Mouse (Mus musculus) activated CD4-positive, CD25-positive, alpha-beta regulatory T cell, adult 4 months (primary cell): ENCODE measurements around the gene Dmxl2. TPM values are rescaled to one million over a fixed set of nuclear protein-coding genes. Genes with fewer than 3 reads are reported as not detected.

Source experiments
- ATAC-seq: one replicate; pipeline ENCODE4 v1.8.0; 2017
- polyA plus RNA-seq, 2 experiments: library from polyadenylated mRNA; unstranded; fragments of 100-300 nt; shearing (Covaris generic); gene quantifications; one replicate each; pipeline ENCODE4 v1.2.1; 2017

Gene Dmxl2
- under 1 TPM in 1 of 2 experiments, not detected in 1; 0.83 TPM for polyA plus RNA-seq

GRCm38 (mm10) chr9:54501453-54502110, at the start of gene Dmxl2:
Gene Dmxl2, minus strand, starts transcription at chr9:54501626.
- ATAC-seq = no peak

DNA sequence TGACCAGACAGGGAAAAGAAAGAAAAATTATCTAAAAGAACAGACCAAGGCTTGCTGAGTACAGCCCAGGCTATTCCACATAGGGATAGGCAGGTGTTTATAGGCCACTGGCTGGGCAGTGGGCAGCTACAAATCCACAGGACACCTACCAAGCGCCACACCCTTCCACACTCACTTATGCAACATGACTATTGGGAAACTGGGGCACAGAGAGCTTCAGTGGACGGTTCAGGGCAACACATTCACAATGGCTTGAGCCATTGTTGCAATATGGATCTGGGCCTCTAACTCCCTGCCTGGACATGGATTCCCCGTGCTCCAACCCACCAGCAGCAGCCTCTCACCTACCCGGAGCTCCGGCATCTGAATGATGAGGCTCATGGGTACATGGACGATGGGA, 48.0 kb upstream of the Dmxl2 start:
- ATAC-seq = no peak

DNA sequence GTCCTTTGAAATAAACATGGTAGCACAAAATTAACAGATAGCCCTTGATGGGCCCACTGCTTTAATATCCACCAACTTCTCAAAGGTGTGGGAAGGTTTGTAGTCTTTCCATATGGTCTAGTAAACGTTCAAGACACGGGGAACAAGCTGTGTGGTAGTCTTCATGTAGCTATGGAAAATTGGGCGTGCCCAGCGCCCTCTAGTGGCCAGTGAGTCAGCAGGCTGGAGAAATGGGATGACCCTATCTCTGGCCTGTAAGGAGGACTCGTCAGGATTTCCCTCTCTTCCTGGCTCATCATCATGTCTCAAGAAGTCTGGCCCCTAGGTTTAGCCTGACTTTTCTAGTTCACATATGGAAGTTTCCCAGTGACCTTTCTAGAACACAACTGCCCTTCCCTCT, 46.1 kb upstream of the Dmxl2 start:
- ATAC-seq = no peak

DNA sequence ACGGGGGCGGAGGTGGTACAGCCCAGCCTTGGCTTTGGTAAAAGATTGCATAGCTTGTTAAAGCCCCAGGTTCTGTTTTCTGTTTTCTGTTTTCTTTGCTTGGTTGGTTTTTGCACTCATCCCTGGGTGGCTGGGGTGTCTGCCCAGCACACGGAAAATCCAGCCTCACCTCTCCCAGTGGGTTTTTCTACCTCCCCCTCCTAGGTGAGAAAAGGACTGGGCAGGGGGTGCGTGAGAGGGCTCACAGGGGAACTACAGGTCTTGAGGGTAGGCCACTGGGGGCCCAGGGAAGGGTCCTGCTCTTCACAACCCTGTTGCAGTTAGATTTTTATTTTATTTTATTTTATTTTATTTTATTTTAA, 43.5 kb upstream of the Dmxl2 start:
- no peak for ATAC-seq

- ATAC-seq = no peak
Measured at GRCm38 (mm10) chr9:54544212-54544953, 43.0 kb upstream of the Dmxl2 start.

GRCm38 (mm10) chr9:54540801-54541200, 39.4 kb upstream of the Dmxl2 start:
- no peak for ATAC-seq

DNA sequence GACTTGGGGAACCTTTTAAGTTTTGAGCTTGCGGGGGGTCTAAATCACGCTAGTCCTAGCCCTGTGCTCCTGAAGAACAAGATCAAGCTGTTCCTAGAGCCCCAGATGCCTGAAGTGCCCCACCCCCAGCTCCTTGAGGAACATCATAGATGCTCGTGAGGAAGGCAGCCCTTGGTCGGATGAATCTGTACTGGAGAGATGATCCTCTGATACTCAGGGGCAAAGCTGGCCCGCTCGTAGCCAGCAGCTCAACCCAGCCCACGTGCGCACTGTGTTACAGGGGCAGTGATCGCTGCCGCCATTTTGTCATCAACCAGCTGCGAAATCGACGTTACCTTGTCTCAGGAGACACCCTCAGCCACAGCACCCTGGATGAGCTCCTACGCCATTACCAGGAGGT, 37.3 kb upstream of the Dmxl2 start, which contains the start of gene Sh2d7:
Gene Sh2d7, plus strand, starts transcription at position 301 of the 400 bp plus-strand sequence.
- ATAC-seq = no peak

- no peak for ATAC-seq
Measured at GRCm38 (mm10) chr9:54538244-54538643, 36.8 kb upstream of the Dmxl2 start.

DNA sequence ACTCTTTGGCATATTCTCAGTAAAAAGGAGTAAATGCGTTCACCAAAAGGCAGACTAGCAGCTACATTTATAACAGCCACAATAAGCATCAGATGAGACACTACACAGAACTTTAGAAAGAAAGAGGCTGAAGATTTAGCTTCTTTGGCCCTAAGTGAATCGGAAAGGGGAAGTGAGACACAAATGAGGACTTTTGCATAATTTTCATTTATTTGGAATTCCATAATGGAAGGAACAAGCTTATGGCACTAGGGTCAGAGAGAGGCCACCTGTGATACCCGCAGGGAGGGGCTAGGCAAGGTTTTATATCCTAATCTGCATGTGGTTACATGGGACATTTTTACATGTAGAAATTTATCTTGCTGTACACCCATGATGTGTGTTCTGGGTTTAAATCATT, 36.1 kb upstream of the Dmxl2 start:
- no peak for ATAC-seq

DNA sequence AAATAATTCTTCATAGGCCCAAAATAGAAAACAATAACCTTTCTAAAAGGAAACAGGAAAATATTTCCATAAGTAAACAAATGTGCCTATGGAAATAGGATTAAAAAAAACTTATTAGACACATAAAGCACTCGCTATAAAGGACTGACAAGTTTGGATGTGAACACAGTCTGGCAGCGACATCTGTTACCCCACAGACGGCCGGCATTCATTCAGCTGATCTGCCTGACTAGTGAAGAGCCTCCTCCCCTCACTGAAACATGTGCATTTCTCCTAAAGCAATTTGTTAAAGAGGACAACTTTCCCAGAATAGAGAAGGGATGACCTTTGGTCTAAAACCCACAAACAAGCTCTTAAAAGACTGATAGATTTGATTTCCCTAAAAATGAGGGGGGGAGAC, 35.6 kb upstream of the Dmxl2 start:
- no peak for ATAC-seq

DNA sequence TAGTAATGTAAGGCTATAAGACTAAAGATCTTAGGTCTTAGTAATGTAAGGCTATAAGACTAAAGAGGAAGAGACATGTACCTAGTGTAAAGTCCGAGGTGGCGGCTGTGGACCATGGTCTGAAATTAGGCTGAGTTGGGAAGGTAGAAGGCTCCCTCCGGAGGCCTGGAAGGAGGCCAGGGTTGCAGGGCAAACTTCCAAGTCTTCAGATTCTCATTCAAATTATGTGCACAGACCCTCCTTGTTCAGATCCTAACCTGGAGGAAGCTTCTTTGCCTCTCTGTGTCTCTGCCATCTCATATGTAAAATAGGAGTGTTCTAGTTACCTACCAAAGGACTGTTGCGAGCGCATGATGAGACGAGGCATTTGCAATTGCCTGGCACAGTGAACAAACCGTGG, 34.8 kb upstream of the Dmxl2 start:
- no peak for ATAC-seq

- no peak for ATAC-seq
Measured at GRCm38 (mm10) chr9:54533975-54534374, 32.5 kb upstream of the Dmxl2 start.

GRCm38 (mm10) chr9:54532926-54533325, 31.5 kb upstream of the Dmxl2 start:
- ATAC-seq = no peak

DNA sequence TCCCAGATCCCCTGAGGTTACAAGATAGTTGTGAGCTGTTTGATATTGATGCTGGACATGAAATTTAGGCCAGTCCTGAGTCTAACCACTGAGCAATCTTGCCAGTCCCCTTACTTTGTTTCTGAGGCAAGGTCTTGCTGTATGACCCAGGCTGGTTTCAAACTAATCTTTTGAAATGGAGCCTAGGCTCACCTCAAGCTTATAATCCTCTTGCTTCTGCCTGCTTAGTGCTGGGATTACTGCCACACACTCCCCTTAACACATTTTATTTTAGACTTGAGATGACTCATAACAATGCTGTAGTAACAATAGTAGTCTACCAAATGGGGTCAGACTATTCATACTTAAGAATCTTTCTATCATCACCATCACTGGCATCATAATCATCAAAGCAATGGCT, 30.0 kb upstream of the Dmxl2 start:
- no peak for ATAC-seq

GRCm38 (mm10) chr9:54530836-54531235, 29.4 kb upstream of the Dmxl2 start:
- ATAC-seq = no peak

GRCm38 (mm10) chr9:54529950-54530349, 28.5 kb upstream of the Dmxl2 start:
- ATAC-seq = no peak

DNA sequence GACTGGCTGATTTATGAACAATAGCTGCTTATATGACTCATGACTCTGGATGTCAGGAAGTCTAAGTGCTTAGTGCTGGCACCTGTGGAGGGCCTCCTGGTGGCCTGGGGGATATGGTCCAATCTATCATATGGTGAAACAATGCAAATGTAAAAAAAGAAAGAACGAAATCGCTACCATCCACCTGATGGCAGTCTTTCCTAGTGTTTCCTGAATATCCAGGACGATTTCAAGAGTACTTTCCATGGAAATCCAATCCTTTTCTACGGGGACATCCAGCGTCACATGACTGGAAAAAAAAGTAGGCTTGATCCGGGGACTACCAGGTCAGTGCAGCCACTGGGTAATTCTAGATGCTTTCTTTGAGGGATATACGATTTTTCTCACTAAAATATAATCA, 26.3 kb upstream of the Dmxl2 start:
- no peak for ATAC-seq

DNA sequence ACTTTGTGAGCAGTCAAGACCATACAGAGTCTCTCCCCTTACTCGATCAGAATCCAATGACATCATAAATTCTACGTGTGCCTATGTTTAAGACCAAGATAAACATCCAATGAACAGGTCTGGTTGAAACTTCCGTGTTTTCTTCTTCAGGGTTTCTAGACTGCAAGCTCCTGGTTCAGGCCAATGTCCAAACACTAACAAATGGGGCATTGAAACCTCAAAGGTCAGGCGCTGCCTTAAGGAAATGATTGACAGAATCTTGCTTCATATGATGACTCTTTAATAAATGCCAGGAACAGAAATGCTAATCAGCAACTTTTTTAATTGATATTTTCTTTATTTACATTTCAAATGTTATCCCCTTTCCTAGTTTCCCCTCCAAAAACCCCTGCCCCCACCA, 18.9 kb upstream of the Dmxl2 start:
- ATAC-seq = no peak

GRCm38 (mm10) chr9:54518921-54519320, 17.5 kb upstream of the Dmxl2 start:
- ATAC-seq = no peak

DNA sequence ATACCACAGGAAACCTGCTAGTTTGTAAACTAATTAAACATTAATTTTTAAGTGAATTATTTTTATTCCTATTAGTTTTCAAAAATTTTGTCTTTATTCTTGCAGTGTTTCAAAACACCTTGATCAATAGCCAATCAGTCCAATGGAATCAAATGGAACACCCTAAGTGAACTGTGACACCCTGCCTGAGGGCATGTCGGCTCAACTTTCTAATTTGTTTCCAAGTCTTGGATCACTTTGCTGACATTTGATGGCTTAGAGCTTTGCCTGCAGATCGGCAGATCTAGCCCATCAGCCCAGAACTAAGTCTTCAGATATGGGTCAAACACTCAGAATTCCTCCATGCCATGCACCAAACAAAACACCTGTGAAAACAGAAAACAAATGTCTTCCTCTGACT, 14.6 kb upstream of the Dmxl2 start:
- ATAC-seq = no peak

DNA sequence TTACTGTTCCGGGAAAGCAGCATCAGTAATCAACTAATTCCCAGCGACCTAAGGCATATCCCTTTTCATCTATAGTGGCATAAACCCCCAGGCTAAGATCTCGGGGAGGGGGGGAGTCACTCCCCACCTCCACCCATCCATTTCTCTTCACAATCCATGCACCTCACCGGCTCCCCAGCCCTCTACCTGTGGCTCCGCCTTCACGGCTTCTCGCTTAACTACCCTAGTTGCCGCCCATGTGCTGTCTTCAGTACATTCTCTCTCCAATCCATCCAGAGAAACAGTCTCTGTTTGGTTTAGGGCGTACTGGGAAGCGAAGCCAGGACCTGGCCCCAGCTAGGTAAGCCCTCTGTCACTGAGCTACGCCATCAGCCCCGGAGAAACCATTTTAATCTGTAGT, 1.4 kb upstream of the Dmxl2 start:
- ATAC-seq = no peak

DNA sequence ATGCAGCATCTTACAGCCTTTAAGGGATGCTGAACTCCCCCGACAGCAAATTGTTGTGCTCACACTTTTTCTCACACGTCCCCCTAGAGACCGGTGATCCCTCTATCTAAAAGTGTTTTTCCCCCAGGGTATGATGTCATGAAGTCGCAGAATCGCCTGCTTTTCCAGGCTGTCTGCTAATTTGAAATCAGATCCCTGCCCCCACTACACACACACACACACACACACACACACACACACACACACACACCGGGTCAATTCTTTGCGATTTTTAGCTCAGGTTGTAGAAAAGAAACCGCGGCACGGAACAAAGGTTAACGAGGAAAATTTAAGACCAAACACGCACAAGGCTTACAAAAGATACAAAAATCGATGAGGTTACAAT, 677 bp upstream of the Dmxl2 start:
- ATAC-seq = no peak

- no peak for ATAC-seq
Measured at GRCm38 (mm10) chr9:54500832-54501452, 484 bp downstream of the Dmxl2 start.

DNA sequence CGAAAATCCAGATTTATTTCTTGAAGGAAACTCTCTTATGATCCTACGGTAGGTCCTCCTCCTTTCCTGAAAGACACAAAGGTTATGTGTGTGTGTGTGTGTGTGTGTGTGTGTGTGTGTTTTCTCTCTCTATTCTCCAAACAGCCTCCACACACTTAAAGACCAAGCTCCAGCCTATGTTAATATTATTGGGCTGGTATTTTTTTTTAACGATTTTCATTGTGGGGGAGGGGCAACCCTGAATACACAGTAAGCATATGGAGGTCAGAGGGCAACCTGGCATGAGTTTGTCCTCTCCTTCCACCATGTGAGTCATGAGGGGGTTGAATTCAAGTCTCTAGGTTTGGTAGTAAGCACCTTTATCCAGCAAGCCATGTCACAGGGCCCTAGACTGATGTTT, 1.6 kb downstream of the Dmxl2 start:
- ATAC-seq = no peak
